Mouse (Mus musculus): ENCODE results near the gene Entpd3. TPM values are rescaled to one million over a fixed set of nuclear protein-coding genes. Genes with fewer than 3 reads are reported as not detected.
A peak's percentile ranks its signal among the peaks of the same experiment; 100 is the strongest.

Entpd3 gene
- 2.1 and 2.3 TPM in 2 replicates for polyA plus RNA-seq (2015; fragmentation: Nextera tagmentation; extraction: Ambion mirVana)

DNA sequence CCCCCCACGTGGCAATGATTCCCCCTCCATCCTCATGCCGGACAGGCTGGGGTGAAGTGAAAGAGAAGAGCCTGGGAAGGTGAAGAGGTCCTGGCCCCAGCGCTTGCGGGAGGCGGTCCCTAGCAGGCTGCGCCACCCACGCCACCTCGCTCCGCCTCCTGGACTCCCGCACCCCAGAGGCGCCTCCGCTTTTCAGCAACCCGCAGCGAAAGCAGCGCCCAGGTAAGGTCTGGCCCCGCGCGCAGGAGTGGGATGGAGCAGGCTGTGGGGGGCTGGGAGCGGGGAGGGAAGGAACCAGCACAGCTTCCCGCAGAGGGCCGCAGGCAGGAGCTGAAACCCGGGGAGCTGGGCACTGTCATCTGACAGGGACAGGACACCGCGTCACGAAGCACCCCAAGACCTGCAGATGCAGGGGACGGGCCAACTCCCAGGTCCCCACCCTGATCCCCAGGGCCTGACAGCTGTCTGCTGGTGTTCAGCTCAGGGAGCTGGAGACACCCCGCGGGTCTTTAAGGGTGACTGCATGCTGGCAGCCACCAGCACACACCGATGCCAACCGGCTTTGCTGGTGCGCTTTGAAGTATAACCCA is at the start of gene Entpd3:
Gene Entpd3 (plus strand): TSS at position 157 of the 590 bp plus-strand sequence.
- Histone ChIP-seq H3K9ac (ENCODE audit: low read length) (peak within 1 kb of the TSS; percentile 55), H3K36me3 (ENCODE audit: control insufficient read depth, insufficient read depth, low read length) (no peaks in the 10 kb centered on the region), H3K4me3 (ENCODE audit: low read depth, low read length) (peak within 1 kb of the TSS; percentile 43), H3K27ac (replicated peaks) (peak within 1 kb of the TSS; percentile 35; the same call in 1 of the 2 replicates), H3K27me3 (ENCODE audit: control insufficient read depth, insufficient read depth, low read length) (no peaks in the 10 kb centered on the region), H3K4me2 (replicated peaks; ENCODE audit: low read depth) (peak within 1 kb of the TSS; percentile 79), H3K4me1 (replicated peaks; ENCODE audit: control insufficient read depth, insufficient read depth) (no peaks in the 10 kb centered on the region), H3K9me3 (ENCODE audit: control insufficient read depth, low read length) (no peaks in the 10 kb centered on the region)
- WGBS, result 1% methylated on average over 30 of the region's 31 CpGs
- TF ChIP-seq CTCF (IDR thresholded peaks at IDR 0.05; ENCODE audit: low read depth) (no peak), EP300 (optimal IDR thresholded peaks at IDR 0.05) (no peak)
- DNase-seq (ENCODE audit: low spot score) (peak; percentile 64), ATAC-seq (ENCODE audit: low FRiP score, low TSS enrichment) (peak; percentile 63)

DNA sequence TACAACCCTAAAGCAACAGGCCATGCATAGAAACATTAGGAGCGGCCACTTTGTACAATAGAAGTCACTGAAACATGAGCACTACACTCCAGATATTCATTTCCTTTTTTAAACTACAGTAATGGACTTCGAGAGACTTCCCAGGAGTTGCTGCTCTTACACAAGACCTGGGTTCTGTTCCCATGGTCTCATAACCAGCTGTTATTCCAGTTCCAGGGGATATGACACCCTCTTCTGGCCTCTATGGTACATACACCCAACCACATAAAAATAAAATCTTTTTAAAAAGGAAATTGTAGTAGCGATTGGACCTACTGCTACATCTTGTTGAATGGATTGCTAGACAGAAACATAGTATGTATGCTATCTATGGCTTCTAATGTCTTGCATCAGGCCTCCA is 48.1 kb upstream of the Entpd3 start:
- Histone ChIP-seq H3K9ac (ENCODE audit: low read length) (no peak overlapping the region), H3K36me3 (ENCODE audit: control insufficient read depth, insufficient read depth, low read length) (peaks cover 14% of the 10 kb centered on the region; the same call in 1 of the 2 replicates), H3K27ac (replicated peaks) (no peak overlapping the region), H3K9me3 (ENCODE audit: control insufficient read depth, low read length) (no peaks in the 10 kb centered on the region), H3K27me3 (ENCODE audit: control insufficient read depth, insufficient read depth, low read length) (no peaks in the 10 kb centered on the region), H3K4me2 (replicated peaks; ENCODE audit: low read depth) (peak overlapping the region; percentile 92), H3K4me3 (ENCODE audit: low read depth, low read length) (peak overlapping the region; percentile 98), H3K4me1 (replicated peaks; ENCODE audit: control insufficient read depth, insufficient read depth) (no peaks in the 10 kb centered on the region)
- TF ChIP-seq EP300 (optimal IDR thresholded peaks at IDR 0.05) (no peak), CTCF (IDR thresholded peaks at IDR 0.05; ENCODE audit: low read depth) (peak; percentile 50)
- WGBS, result 84% methylated on average over 3 of the region's 3 CpGs
- DNase-seq (ENCODE audit: low spot score) (no peak), ATAC-seq (ENCODE audit: low FRiP score, low TSS enrichment) (no peak)

DNA sequence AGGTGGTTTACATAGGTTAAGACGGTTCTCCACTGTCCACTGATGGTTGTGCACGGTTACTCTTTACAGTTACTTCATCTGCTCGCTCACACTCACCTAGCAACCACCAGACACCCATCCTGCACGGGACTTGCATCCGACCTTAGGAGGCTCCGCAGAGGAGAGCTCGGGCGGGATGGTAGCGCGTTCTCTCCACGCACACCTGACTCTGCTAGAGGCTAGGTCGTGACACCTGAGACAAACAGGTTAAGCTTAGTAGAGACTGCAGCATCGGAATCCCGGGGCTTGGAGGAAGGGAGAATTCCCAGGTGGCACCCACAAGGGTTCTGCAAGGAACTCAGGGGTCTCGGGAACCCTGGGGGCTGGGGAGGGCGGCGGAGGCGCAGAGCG is 47.6 kb upstream of the Entpd3 start, which contains the start of gene Eif1b:
Gene Eif1b (plus strand): TSS at position 223 of the 390 bp plus-strand sequence.
- ATAC-seq (ENCODE audit: low FRiP score, low TSS enrichment), result peak; percentile 41
- Histone ChIP-seq H3K9ac (ENCODE audit: low read length) (peak within 1 kb of the TSS; percentile 98), H3K27ac (replicated peaks) (peak within 1 kb of the TSS; percentile 91), H3K36me3 (ENCODE audit: control insufficient read depth, insufficient read depth, low read length) (peaks cover 15% of the 10 kb centered on the region; the same call in 1 of the 2 replicates), H3K9me3 (ENCODE audit: control insufficient read depth, low read length) (no peaks in the 10 kb centered on the region), H3K4me1 (replicated peaks; ENCODE audit: control insufficient read depth, insufficient read depth) (no peaks in the 10 kb centered on the region), H3K4me3 (ENCODE audit: low read depth, low read length) (peak within 1 kb of the TSS; percentile 98), H3K4me2 (replicated peaks; ENCODE audit: low read depth) (peak within 1 kb of the TSS; percentile 92), H3K27me3 (ENCODE audit: control insufficient read depth, insufficient read depth, low read length) (no peaks in the 10 kb centered on the region)
- WGBS, result 1% methylated on average over 19 of the region's 19 CpGs
- no peak for DNase-seq (ENCODE audit: low spot score)
- TF ChIP-seq CTCF (IDR thresholded peaks at IDR 0.05; ENCODE audit: low read depth) (no peak), EP300 (optimal IDR thresholded peaks at IDR 0.05) (no peak)

DNA sequence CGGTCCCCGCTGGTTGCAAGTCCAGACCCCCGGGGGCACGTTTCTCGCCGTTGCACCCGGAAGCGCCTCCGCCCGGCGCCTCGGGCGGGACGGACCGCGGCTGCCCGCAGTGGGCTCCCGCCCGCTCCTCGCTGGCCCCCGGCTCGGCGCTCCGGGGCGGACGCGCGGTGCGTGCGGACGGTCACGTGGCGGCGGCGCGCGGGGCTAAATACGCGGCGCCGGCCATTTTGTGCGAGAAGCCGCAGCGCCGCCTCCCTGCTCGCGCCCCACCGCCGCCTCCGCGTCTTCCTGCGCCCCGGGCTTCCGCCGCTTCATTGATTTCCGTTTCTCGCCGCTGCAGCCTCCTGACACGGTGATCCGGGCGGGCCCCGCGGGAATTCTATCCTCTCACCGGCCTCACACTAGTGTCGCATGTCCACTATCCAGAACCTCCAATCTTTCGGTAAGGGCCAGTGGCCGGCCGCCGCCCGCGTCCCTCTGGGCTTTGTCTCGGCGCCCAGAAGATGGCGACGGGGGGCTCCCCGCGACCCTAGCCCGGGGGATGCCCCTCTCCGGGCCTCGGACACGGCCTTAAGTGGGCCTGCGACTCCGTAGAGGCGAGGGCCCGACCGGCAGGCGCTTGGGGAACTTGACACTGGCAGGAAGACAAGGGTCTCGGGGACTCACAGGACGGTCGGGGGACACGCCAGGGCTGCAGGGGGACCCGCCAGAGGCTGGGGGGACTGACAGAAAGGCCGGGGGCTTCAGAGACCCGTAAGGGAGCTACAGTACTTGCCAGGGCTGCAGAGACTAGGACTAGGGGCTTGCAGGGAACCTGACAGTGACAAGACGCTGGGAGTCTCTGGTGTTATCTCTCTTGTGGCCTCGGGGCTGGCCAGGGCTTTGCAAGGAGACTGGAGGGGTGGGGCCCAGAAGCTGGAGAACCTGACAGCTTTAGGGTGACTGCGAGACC is 46.9 kb upstream of the Entpd3 start:
- peak; percentile 82 for DNase-seq (ENCODE audit: low spot score)

DNA sequence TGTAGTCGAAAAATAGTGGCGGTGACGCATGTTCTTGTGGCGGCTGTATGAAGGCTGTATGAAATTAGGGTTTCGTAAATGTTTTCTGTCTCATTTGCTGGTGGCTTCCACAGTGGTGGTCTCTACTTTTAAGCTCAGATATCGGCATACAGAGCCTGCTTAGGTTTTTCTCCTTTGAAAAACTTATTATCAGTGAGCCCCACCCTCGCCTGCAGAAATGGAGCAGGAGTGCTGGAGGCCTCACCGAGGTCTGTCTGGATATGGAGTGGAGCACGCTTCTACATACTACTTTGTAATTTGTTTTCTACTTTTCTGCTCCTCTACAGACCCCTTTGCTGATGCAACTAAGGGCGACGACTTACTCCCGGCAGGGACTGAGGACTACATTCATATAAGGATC is 45.8 kb upstream of the Entpd3 start:
- ATAC-seq (ENCODE audit: low FRiP score, low TSS enrichment), result no peak
- 50% methylated on average over 12 of the region's 12 CpGs for WGBS
- DNase-seq (ENCODE audit: low spot score), result no peak
- Histone ChIP-seq H3K27ac (replicated peaks) (no peak overlapping the region), H3K4me2 (replicated peaks; ENCODE audit: low read depth) (peak overlapping the region; percentile 92), H3K27me3 (ENCODE audit: control insufficient read depth, insufficient read depth, low read length) (no peaks in the 10 kb centered on the region), H3K4me1 (replicated peaks; ENCODE audit: control insufficient read depth, insufficient read depth) (no peaks in the 10 kb centered on the region), H3K36me3 (ENCODE audit: control insufficient read depth, insufficient read depth, low read length) (peaks cover 15% of the 10 kb centered on the region; the same call in 1 of the 2 replicates), H3K9ac (ENCODE audit: low read length) (peak overlapping the region; percentile 98), H3K9me3 (ENCODE audit: control insufficient read depth, low read length) (no peaks in the 10 kb centered on the region), H3K4me3 (ENCODE audit: low read depth, low read length) (peak overlapping the region; percentile 98)
- no peak for TF ChIP-seq CTCF (IDR thresholded peaks at IDR 0.05; ENCODE audit: low read depth)
- no peak for TF ChIP-seq EP300 (optimal IDR thresholded peaks at IDR 0.05)

More for the DNA sequence above, 46.9 kb upstream of the Entpd3 start:
- H3K4me3 ChIP-seq (ENCODE audit: low read depth, low read length), result peak overlapping the region; percentile 98
- peak overlapping the region; percentile 91 for H3K27ac ChIP-seq (replicated peaks)
- H3K4me1 ChIP-seq (replicated peaks; ENCODE audit: control insufficient read depth, insufficient read depth), result no peaks in the 10 kb centered on the region
- no peaks in the 10 kb centered on the region for H3K27me3 ChIP-seq (ENCODE audit: control insufficient read depth, insufficient read depth, low read length)
- peak; percentile 73 for ATAC-seq (ENCODE audit: low FRiP score, low TSS enrichment)
- H3K9ac ChIP-seq (ENCODE audit: low read length), result peak overlapping the region; percentile 98
- under 1% methylated on average over 87 of the region's 97 CpGs for WGBS
- H3K9me3 ChIP-seq (ENCODE audit: control insufficient read depth, low read length), result no peaks in the 10 kb centered on the region
- H3K36me3 ChIP-seq (ENCODE audit: control insufficient read depth, insufficient read depth, low read length), result peaks cover 15% of the 10 kb centered on the region; the same call in 1 of the 2 replicates
- no peak for TF ChIP-seq EP300 (optimal IDR thresholded peaks at IDR 0.05)
- 0 out of 2 replicates have a peak, but pooled peaks have one; percentile 18 for TF ChIP-seq CTCF (IDR thresholded peaks at IDR 0.05; ENCODE audit: low read depth)
- peak overlapping the region; percentile 92 for H3K4me2 ChIP-seq (replicated peaks; ENCODE audit: low read depth)
